Mouse (Mus musculus) erythroblast, embryonic 14.5 days (primary cell): Measurements from ENCODE around the gene Fbxw4.

Source experiments
- GATA1 ChIP-seq: IDR thresholded peaks from 2 replicates; pipeline ENCODE4 v1.6.1; 2012; ENCODE audit warnings: low read length, inconsistent platforms, mixed read lengths
- TAL1 ChIP-seq: IDR thresholded peaks from 3 replicates; pipeline ENCODE4 v1.6.1; 2012; ENCODE audit warnings: low read length, inconsistent platforms, mixed read lengths

DNA sequence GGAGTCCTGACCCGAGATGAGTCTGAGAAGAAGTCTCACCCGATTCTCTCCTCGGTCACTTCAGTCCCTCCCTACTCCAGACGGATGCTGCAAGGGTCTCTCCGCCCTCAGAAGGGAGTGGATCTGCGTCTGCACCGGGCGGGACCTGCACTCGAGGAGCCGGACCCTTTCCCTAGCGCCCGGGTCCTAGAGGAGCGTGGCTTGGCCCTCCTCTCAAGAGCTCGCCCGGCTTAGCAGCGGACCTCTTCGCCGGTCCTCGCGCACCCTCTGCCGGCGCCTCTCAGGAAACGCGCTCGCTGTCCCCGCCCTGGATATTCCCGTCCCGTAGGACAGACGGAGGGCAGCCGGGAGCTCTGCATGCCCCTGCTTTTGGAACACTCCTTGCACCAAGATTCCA, 115.2 kb downstream of the Fbxw4 start:
- no peak for TF ChIP-seq TAL1
- no peak for TF ChIP-seq GATA1
